Mouse (Mus musculus) testis, adult 2 months (tissue): Measurements from ENCODE around the gene Gm44973. TPM values are rescaled to one million over a fixed set of nuclear protein-coding genes. Genes with fewer than 3 reads are reported as not detected.

Experiments
- H3K27ac ChIP-seq: fragments of 200-500 bp; 2 replicates; pipeline ENCODE4 v1.5.1; 2012; ENCODE audit warnings: low read depth, low read length; ENCODE audit not compliant: control insufficient read depth, insufficient read depth
- H3K27me3 ChIP-seq: fragments of 200-500 bp; 2 replicates; pipeline ENCODE4 v1.6.1; 2012; ENCODE audit warnings: mild to moderate bottlenecking, low read length, moderate library complexity; ENCODE audit not compliant: control insufficient read depth, insufficient read depth
- H3K36me3 ChIP-seq: fragments of 200-500 bp; 2 replicates; pipeline ENCODE4 v1.6.1; 2012; ENCODE audit warnings: mild to moderate bottlenecking, low read length; ENCODE audit not compliant: control insufficient read depth, insufficient read depth
- H3K4me1 ChIP-seq: fragments of 200-500 bp; 2 replicates; pipeline ENCODE4 v1.6.1; 2012; ENCODE audit warnings: low read length; ENCODE audit not compliant: control insufficient read depth, insufficient read depth
- H3K4me3 ChIP-seq: fragments of 200-500 bp; 2 replicates; pipeline ENCODE4 v1.5.1; 2012; ENCODE audit warnings: low read depth, mild to moderate bottlenecking, low read length, moderate library complexity, mixed read lengths; ENCODE audit not compliant: control insufficient read depth
- CTCF ChIP-seq: fragments of 200-500 bp; IDR thresholded peaks from 2 replicates; pipeline ENCODE4 v1.5.1; 2012; ENCODE audit warnings: low read depth, mild to moderate bottlenecking, inconsistent platforms, low read length, moderate library complexity; ENCODE audit not compliant: control insufficient read depth, insufficient read depth, insufficient replicate concordance
- POLR2A ChIP-seq: fragments of 200-500 bp; IDR thresholded peaks from 2 replicates; pipeline ENCODE4 v1.6.1; 2012; ENCODE audit warnings: low read depth, mild to moderate bottlenecking, inconsistent platforms, low read length, moderate library complexity; ENCODE audit not compliant: control insufficient read depth
- polyA plus RNA-seq: library from polyadenylated mRNA; depleted of rRNA; stranded (reverse); fragments of >200 nt; gene quantifications from 2 replicates; pipeline ENCODE4 v1.2.3, GENCODE M21; 2012

Gm44973 gene
- polyA plus RNA-seq, 1 experiment, result not detected

DNA sequence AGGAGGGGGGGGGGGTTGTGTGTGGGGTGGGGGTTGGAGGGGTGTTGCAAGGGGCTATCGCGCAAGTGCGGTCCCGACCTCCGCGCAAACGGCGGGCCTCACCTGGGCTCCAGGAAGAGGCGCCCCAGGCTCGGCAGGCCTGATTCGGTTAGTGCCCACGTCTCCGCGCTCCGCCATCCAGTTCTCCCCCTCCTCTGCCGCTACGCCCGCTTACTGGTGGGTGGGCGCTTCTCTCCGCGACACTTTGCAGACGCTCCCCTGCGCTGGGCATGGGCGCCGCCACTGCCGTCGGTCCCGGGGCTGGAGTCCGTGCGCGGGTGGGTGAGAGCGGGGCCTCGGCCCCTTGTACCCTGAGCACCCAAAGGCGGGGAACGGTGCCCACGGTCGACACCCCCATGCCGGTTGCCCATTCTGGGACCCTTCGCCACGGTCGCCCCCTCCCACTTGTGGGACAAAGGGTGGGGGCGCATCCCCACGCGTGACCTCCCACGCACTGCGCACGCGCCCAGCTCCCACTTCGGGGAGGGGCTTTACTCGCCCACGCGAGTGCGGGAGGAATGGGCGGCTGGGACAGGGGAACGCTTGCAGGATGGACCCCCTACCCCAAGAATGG is 41.5 kb downstream of the Gm44973 start:
- H3K27ac ChIP-seq, result peak overlapping the region; percentile 63; the same call in 1 of the 2 replicates
- peaks cover 56% of the 10 kb centered on the region for H3K4me1 ChIP-seq
- TF ChIP-seq POLR2A (0 out of 2 replicates have a peak, but pooled peaks have one; percentile 1), CTCF (no peak)
- peak overlapping the region; percentile 88 for H3K4me3 ChIP-seq
- H3K36me3 ChIP-seq, result no peaks in the 10 kb centered on the region
- no peaks in the 10 kb centered on the region for H3K27me3 ChIP-seq

DNA sequence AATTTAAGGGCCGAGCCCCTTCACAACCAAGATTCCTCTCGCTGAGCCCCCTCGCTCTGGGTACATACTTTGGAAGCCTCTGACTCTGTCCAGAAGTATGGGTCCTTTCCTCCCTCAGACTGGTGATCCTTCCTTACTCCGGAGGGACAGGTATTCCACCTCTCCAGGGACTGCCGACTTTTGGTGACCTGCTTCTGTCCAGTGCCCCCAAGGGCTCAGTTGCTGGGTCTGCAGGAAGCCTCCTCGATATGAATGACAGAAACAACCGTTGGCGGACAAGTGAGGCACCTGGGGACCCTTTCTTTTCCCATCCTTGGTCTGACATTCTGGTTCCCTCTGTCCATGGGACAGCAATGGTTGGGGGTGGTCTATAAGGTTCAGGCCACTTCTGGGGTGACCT is 42.1 kb downstream of the Gm44973 start:
- Histone ChIP-seq H3K36me3 (no peaks in the 10 kb centered on the region), H3K27ac (peak overlapping the region; percentile 63; the same call in 1 of the 2 replicates), H3K4me3 (peak overlapping the region; percentile 88), H3K4me1 (peaks cover 51% of the 10 kb centered on the region), H3K27me3 (no peaks in the 10 kb centered on the region)
- TF ChIP-seq CTCF, result no peak
- 0 out of 2 replicates have a peak, but pooled peaks have one; percentile 15 for TF ChIP-seq POLR2A

DNA sequence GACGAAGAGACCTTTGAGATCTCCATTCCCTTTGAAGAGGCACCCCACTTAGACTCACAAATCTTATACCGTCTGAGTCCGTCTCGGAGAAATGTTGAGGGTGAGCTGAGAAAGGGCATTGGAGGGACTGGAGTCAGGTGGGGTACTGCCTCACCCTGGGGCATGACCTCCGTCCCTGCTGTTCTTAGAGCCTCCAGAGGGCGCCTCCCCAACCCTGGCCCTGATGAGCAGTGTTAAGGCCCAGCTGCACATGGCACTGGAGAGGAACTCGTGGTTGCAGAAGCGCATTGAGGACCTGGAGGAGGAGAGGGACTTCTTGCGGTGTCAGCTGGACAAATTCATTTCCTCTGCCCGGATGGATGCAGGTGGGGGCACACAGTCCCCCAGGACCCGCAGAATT is 42.5 kb downstream of the Gm44973 start:
- Histone ChIP-seq H3K36me3 (no peaks in the 10 kb centered on the region), H3K27me3 (no peaks in the 10 kb centered on the region), H3K4me3 (peak overlapping the region; percentile 88; the same call in 1 of the 2 replicates), H3K27ac (peak overlapping the region; percentile 63; the same call in 1 of the 2 replicates), H3K4me1 (peaks cover 47% of the 10 kb centered on the region)
- TF ChIP-seq POLR2A (no peak), CTCF (no peak)

DNA sequence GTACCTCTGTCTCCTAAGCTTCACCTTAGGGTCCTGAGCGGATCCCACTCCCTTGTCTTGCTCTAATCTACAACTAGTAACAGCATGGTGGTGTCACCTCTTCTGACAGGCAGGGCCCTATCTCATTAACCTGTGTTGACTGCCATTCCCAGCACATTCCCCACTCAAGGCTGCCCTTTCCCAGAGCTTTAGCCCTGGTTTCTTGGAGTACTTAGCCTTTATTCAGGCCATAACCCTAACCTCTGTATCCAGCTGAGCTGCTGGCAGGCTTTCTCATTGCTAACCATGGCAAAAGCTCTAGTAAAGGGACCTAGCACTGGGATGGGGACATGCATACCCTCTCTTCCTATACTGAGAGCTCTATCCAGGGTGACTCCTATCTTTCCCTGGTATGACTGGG is 43.3 kb downstream of the Gm44973 start:
- H3K36me3 ChIP-seq, result no peaks in the 10 kb centered on the region
- peaks cover 40% of the 10 kb centered on the region for H3K4me1 ChIP-seq
- no peaks in the 10 kb centered on the region for H3K27me3 ChIP-seq
- H3K27ac ChIP-seq, result no peak overlapping the region
- TF ChIP-seq CTCF (no peak), POLR2A (no peak)
- H3K4me3 ChIP-seq, result no peak overlapping the region

DNA sequence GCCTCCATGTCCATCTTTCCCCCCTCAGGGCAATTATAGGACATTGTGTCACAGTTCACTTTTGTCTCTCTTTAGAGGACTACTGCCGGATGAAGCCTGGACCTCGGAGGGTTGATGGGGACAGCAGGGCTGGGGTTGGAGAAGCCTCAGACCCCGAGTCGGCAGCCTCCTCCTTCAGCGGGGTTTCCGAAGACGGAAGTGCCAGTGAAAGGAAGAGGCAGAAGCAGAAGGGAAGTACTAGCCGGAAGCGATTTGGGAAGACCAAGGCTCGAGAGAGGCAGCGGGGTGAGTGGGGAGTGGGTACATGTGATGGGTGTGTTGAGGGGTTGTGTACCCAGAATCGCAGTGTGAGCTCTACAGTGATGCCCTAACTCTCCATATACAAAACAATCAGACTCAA is 44.1 kb downstream of the Gm44973 start:
- Histone ChIP-seq H3K4me1 (peaks cover 33% of the 10 kb centered on the region), H3K27ac (peak overlapping the region; percentile 98; the same call in 1 of the 2 replicates), H3K4me3 (peak overlapping the region; percentile 93), H3K36me3 (no peaks in the 10 kb centered on the region), H3K27me3 (no peaks in the 10 kb centered on the region)
- TF ChIP-seq POLR2A (no peak), CTCF (no peak)

DNA sequence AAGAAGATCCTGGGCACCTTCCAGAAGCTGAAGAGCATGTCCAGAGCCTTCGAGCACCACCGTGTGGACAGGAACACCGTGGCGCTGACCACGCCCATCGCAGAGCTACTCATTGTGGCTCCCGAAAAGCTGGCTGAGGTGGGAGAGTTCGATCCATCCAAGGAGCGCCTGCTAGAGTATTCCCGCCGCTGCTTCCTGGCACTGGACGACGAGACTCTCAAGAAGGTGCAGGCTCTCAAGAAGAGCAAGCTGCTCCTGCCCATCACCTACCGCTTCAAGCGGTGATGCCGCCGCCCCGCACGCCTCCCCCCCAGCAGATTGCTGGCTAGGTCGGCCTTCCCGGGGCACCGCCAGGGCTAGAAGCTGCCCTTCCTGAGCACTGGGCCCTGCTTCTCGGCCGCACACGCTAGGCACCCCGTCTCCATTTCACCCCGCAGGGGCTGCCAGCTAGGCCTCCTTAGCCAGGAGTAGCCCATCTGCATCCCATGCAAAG is 45.0 kb downstream of the Gm44973 start:
- no peaks in the 10 kb centered on the region for H3K27me3 ChIP-seq
- H3K36me3 ChIP-seq, result no peaks in the 10 kb centered on the region
- peak overlapping the region; percentile 93 for H3K4me3 ChIP-seq
- peak overlapping the region; percentile 98 for H3K27ac ChIP-seq
- H3K4me1 ChIP-seq, result peaks cover 28% of the 10 kb centered on the region
- TF ChIP-seq CTCF (peak; percentile 55; the same call in 1 of the 2 replicates), POLR2A (no peak; the same call in 1 of the 2 replicates)

DNA sequence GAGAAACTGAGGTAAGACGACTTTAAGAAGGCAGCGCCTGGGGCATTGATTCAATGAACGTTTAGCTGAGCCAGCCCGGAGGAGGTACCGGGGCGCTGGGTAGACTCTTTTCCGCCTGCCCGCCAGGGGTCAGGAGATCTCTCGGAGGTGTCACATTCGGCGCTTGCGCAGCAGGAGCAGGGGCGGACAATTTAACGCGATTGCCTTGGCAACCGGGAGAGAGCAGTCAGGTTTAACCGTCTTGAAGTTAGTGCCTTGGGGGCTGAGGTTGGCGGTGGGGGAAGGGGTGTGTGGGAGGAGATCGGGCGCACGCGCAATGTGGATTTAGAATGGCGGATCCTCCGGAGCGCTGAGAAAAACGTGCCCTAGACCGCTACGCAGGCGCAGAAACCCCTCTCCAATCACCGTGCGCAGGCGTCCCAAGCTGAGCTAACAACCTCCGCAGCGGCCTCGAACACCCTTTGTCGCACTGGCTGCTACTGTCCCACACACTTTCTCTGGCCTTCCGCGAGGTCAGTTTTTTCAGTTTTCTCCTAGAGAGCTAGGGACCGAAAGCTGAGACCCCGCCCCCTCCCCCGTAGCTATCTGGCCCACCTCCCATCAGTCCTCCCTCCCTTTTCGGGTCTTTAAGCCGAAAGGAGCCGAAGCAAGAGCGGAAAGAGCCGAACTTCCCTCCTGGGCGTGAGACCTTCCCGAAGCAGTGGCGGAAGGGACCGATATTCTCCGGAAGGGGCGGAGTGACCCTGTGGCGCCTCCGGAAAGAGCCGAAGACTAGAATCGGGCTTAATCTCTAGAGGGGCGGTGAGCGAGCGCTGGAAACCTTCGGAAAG is 45.9 kb downstream of the Gm44973 start:
- Histone ChIP-seq H3K4me3 (peak overlapping the region; percentile 93), H3K27me3 (no peaks in the 10 kb centered on the region), H3K4me1 (peaks cover 25% of the 10 kb centered on the region), H3K36me3 (no peaks in the 10 kb centered on the region), H3K27ac (peak overlapping the region; percentile 98)
- TF ChIP-seq CTCF (peak; percentile 46; the same call in 1 of the 2 replicates), POLR2A (peak; percentile 87)

DNA sequence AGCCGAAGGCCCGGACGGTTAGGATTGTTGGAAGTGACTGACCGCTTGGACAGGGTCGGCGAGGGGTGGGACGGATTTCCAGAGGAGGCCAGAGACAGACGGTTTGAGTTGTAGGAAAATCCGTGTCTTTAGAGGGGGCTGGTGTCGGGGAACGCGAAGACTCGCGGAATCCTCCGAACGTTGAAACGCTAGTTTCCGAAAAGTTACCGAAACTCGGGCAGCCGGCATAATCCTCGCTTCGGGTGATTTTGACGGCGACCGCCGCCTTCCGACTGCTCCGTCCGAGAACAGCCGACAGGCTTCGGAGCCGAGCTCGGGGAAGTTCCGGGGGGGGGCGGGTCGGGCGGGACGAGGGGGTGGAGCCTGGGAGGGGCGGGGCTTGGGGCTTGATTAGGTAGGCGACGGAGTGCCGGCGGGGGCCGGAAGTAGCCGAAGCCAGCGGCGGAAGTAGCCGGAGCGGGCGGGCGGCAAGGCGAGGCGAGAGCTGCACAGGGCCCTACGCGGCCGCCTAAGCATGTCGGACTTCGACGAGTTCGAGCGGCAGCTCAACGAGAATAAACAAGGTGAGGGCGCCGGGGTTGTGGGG is 46.6 kb downstream of the Gm44973 start, which contains the start of gene U2af2:
TSS of gene U2af2 (plus strand) at position 370 of the 586 bp plus-strand sequence.
- Histone ChIP-seq H3K4me3 (peak within 1 kb of the TSS; percentile 93), H3K27ac (peak within 1 kb of the TSS; percentile 98), H3K4me1 (peaks cover 23% of the 10 kb centered on the region), H3K36me3 (no peaks in the 10 kb centered on the region), H3K27me3 (no peaks in the 10 kb centered on the region)
- no peak for TF ChIP-seq CTCF
- peak; percentile 50 for TF ChIP-seq POLR2A
